9 mouse cellular contexts compared by ENCODE assay signal in the genomic region with DNA sequence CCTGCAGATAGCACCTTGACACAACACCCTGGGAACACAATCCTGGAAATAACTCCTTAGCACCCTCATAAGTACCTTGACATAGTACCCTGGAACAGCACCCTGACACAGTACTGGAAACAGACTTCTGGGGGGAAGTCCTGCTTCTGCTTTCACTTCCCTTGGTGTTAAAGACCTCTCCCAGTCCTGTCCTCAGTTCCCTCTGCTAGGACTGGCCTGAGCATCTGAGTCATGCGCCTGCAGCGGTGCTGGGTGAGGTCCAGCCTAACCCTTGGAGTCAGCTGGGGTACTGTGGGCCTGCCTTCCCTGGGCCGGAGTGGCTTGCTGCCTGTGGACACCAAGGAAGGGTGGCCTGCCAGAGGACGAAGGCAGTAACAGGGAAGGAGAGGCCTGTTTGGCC.
A peak's percentile ranks its signal among the peaks of the same experiment; 100 is the strongest.
DNase-seq lines count a peak whose midpoint lies in the region; ATAC-seq and TF ChIP-seq lines count a peak whose summit lies in the region.
"Had no signal": no experiment of that assay in that cellular context is flagged by ENCODE, and none has a peak within 500 bp of the region (broad histone marks: within the 10 kb centered on the region; RNA-seq: fewer than 3 reads in every experiment).

No protein-coding gene starts in this region.

- dilution Hi-C loops in CH12.LX (cut with MboI; ENCODE audit: extremely low pct_ligation_motif_present, extremely low pct_unique_long_range_greater_than_20kb, low sequenced_read_pairs) = no loop called here

- H3K36me3 ChIP-seq in CH12.LX (replicated peaks in 1 of 2; ENCODE audit: control insufficient read depth in 1 of 2, insufficient read depth in 1 of 2, low read length in 1 of 2) = peaks cover 6 to 62% of the 10 kb centered on the region in 2 experiments
- H3K36me3 ChIP-seq in lung, postnatal 0 days (ENCODE audit: insufficient read depth, low read length) = no peaks in the 10 kb centered on the region
- H3K36me3 ChIP-seq: embryonic facial prominence, embryonic 12.5 days had no signal

- TF ChIP-seq POLR2A in CH12.LX (IDR thresholded peaks at IDR 0.05; ENCODE audit: low read depth, low read length) = no peak

- no peaks in the 10 kb centered on the region for H3K27me3 ChIP-seq in CH12.LX (replicated peaks)
- no peaks in the 10 kb centered on the region for H3K27me3 ChIP-seq in lung, postnatal 0 days (replicated peaks; ENCODE audit: insufficient read depth, low read length)
- H3K27me3 ChIP-seq: embryonic facial prominence, embryonic 12.5 days had no signal

- H3K4me2 ChIP-seq in CH12.LX (ENCODE audit: insufficient read depth, low read depth, poor library complexity, severe bottlenecking) = no peak overlapping the region
- H3K4me2 ChIP-seq in lung, postnatal 0 days (replicated peaks; ENCODE audit: low read depth, low read length) = no peak overlapping the region
- H3K4me2 ChIP-seq: embryonic facial prominence, embryonic 12.5 days had no signal

- H3K4me1 ChIP-seq in CH12.LX (ENCODE audit: control insufficient read depth in 1 of 2, insufficient read depth in 2 of 2) = peaks cover 22 to 65% of the 10 kb centered on the region in 2 experiments
- no peaks in the 10 kb centered on the region for H3K4me1 ChIP-seq in lung, postnatal 0 days (ENCODE audit: insufficient read depth, low read depth, low read length)

- H3K9me3 ChIP-seq in CH12.LX (replicated peaks; ENCODE audit: low read length) = peaks cover 10% of the 10 kb centered on the region
- no peaks in the 10 kb centered on the region for H3K9me3 ChIP-seq in lung, postnatal 0 days (ENCODE audit: low read length)
- H3K9me3 ChIP-seq: embryonic facial prominence, embryonic 12.5 days had no signal

- peak; percentile 97 for ATAC-seq in common myeloid progenitor, adult 5-6 weeks (replicated peaks; ENCODE audit: low read depth, poor library complexity, severe bottlenecking)
- ATAC-seq in lung, postnatal 0 days = peak; percentile 64
- no peak for ATAC-seq in megakaryocyte-erythroid progenitor cell, adult 5-6 weeks (replicated peaks; ENCODE audit: low FRiP score, low TSS enrichment, poor library complexity, severe bottlenecking)

- TF ChIP-seq EP300 in CH12.LX (IDR thresholded peaks at IDR 0.05; ENCODE audit: low read length) = peak; percentile 98
- TF ChIP-seq EP300 in lung, postnatal 0 days (IDR thresholded peaks at IDR 0.05) = no peak

- H3K4me3 ChIP-seq in CH12.LX (replicated peaks in 1 of 3; ENCODE audit: low read depth in 2 of 3, low read length in 2 of 3, poor library complexity in 1 of 3) = peak overlapping the region in 1 of 3 experiments; percentile 25
- no peak overlapping the region for H3K4me3 ChIP-seq in lung, postnatal 0 days (ENCODE audit: low read depth, low read length)
- H3K4me3 ChIP-seq: embryonic facial prominence, embryonic 12.5 days had no signal

- WGBS in lung, postnatal 0 days = 70% methylated on average over 4 of the region's 4 CpGs

- H3K27ac ChIP-seq in CH12.LX (ENCODE audit: insufficient read depth, low read depth) = no peak overlapping the region
- no peak overlapping the region for H3K27ac ChIP-seq in lung, postnatal 0 days (ENCODE audit: low read length)
- H3K27ac ChIP-seq: embryonic facial prominence, embryonic 12.5 days had no signal

- no peak for TF ChIP-seq CTCF in CH12.LX (conservative IDR thresholded peaks at IDR 0.05 in 1 of 2, IDR thresholded peaks at IDR 0.05 in 1 of 2; ENCODE audit: low read depth in 2 of 2, low read length in 2 of 2)
- no peak for TF ChIP-seq CTCF in lung, postnatal 0 days (IDR thresholded peaks at IDR 0.05)

- no peak; the same call in 1 of the 2 replicates for TF ChIP-seq RAD21 in CH12.LX (IDR thresholded peaks at IDR 0.05; ENCODE audit: low read depth, low read length)

- DNase-seq in layer of hippocampus, adult 11-12 months (ENCODE audit: low spot score) = peak; percentile 49
- DNase-seq in layer of hippocampus, adult 8-10 months (ENCODE audit: low spot score in 2 of 2) = no peak
- DNase-seq in CH12.LX (ENCODE audit: extremely low read depth) = no peak
- DNase-seq in lung, postnatal 0 days (ENCODE audit: low spot score) = peak; percentile 50
- DNase-seq in urinary bladder, postnatal 10 days (ENCODE audit: low spot score) = no peak
- DNase-seq in left cerebral cortex, adult 18-20 months (ENCODE audit: low spot score in 2 of 2) = no peak

- in situ Hi-C loops in CH12.LX (cut with MboI; ENCODE audit: low pct_ligation_motif_present, low pct_unique_long_range_greater_than_20kb, low sequenced_read_pairs) = no loop called here

- H3K79me2 ChIP-seq in CH12.LX (replicated peaks; ENCODE audit: control insufficient read depth, extremely low read depth, insufficient read depth, poor library complexity, severe bottlenecking) = no peaks in the 10 kb centered on the region

- no peak overlapping the region for H3K9ac ChIP-seq in CH12.LX (ENCODE audit: insufficient read depth, low read depth)
- no peak overlapping the region for H3K9ac ChIP-seq in lung, postnatal 0 days (replicated peaks; ENCODE audit: low read depth)
- H3K9ac ChIP-seq: embryonic facial prominence, embryonic 12.5 days had no signal

TF ChIP-seq in CH12.LX, 34 proteins besides CTCF, POLR2A, EP300 and RAD21:
- no peak for TF ChIP-seq MAFK (IDR thresholded peaks at IDR 0.05; ENCODE audit: insufficient replicate concordance, low read length)
- TF ChIP-seq CHD1 (IDR thresholded peaks at IDR 0.05; ENCODE audit: low read depth, low read length) = no peak
- peak; percentile 38; the same call in 1 of the 2 replicates for TF ChIP-seq ELF1 (IDR thresholded peaks at IDR 0.05; ENCODE audit: low read depth, low read length)
- TF ChIP-seq MAZ (IDR thresholded peaks at IDR 0.05; ENCODE audit: low read depth, low read length) = peak; percentile 48; the same call in 1 of the 2 replicates
- peak; percentile 54; the same call in 1 of the 2 replicates for TF ChIP-seq MYC (IDR thresholded peaks at IDR 0.05; ENCODE audit: low read depth, low read length)
- TF ChIP-seq E2F4 (IDR thresholded peaks at IDR 0.05; ENCODE audit: insufficient replicate concordance, low read depth, low read length) = no peak
- 0 out of 2 replicates have a peak, but pooled peaks have one; percentile 45 for TF ChIP-seq ETS1 (conservative IDR thresholded peaks at IDR 0.05; ENCODE audit: low read depth, low read length)
- peak; percentile 65; the same call in 1 of the 2 replicates for TF ChIP-seq CHD2 (IDR thresholded peaks at IDR 0.05; ENCODE audit: low read length)
- TF ChIP-seq ZMIZ1 (IDR thresholded peaks at IDR 0.05; ENCODE audit: low read depth, low read length) = no peak
- 0 out of 2 replicates have a peak, but pooled peaks have one; percentile 47 for TF ChIP-seq SIN3A (IDR thresholded peaks at IDR 0.05; ENCODE audit: low read length)
- peak; percentile 53 for TF ChIP-seq NRF1 (IDR thresholded peaks at IDR 0.05; ENCODE audit: low read depth, low read length)
- TF ChIP-seq NELFE (IDR thresholded peaks at IDR 0.05; ENCODE audit: low read depth, low read length) = no peak
- TF ChIP-seq JUND (conservative IDR thresholded peaks at IDR 0.05; ENCODE audit: low read depth, low read length) = no peak
- TF ChIP-seq JUN (IDR thresholded peaks at IDR 0.05; ENCODE audit: insufficient read depth, low read depth, low read length) = no peak
- no peak for TF ChIP-seq ZKSCAN1 (IDR thresholded peaks at IDR 0.05; ENCODE audit: borderline replicate concordance, low read depth, low read length)
- TF ChIP-seq USF1 (IDR thresholded peaks at IDR 0.05; ENCODE audit: low read depth, low read length) = no peak
- TF ChIP-seq MAX (IDR thresholded peaks at IDR 0.05; ENCODE audit: low read length) = no peak
- no peak for TF ChIP-seq ZC3H11A (IDR thresholded peaks at IDR 0.05; ENCODE audit: low read depth, low read length)
- no peak for TF ChIP-seq ZNF384 (IDR thresholded peaks at IDR 0.05; ENCODE audit: low read depth, low read length)
- TF ChIP-seq POLR2AphosphoS2 (IDR thresholded peaks at IDR 0.05; ENCODE audit: low read depth, low read length) = no peak
- TF ChIP-seq UBTF (IDR thresholded peaks at IDR 0.05; ENCODE audit: low read depth, low read length) = no peak
- no peak for TF ChIP-seq SMC3 (IDR thresholded peaks at IDR 0.05; ENCODE audit: low read depth, low read length)
- TF ChIP-seq BHLHE40 (IDR thresholded peaks at IDR 0.05; ENCODE audit: low read depth, low read length) = peak; percentile 41; the same call in 1 of the 2 replicates
- TF ChIP-seq PAX5 (IDR thresholded peaks at IDR 0.05; ENCODE audit: low read length) = no peak
- TF ChIP-seq IRF4 (IDR thresholded peaks at IDR 0.05; ENCODE audit: low read depth, low read length) = peak; percentile 97
- TF ChIP-seq RCOR1 (conservative IDR thresholded peaks at IDR 0.05; ENCODE audit: low read depth, low read length) = peak; percentile 72; the same call in 1 of the 2 replicates
- no peak for TF ChIP-seq GABPA (IDR thresholded peaks at IDR 0.05; ENCODE audit: insufficient replicate concordance, low read depth, low read length)
- TF ChIP-seq MXI1 (IDR thresholded peaks at IDR 0.05; ENCODE audit: low read depth, low read length) = no peak
- no peak for TF ChIP-seq TBP (conservative IDR thresholded peaks at IDR 0.05; ENCODE audit: low read depth, low read length)
- peak; percentile 67; the same call in 1 of the 2 replicates for TF ChIP-seq TCF12 (IDR thresholded peaks at IDR 0.05; ENCODE audit: low read depth, low read length)
- TF ChIP-seq KAT2A (IDR thresholded peaks at IDR 0.05; ENCODE audit: insufficient replicate concordance, low read length) = no peak
- TF ChIP-seq MEF2A (IDR thresholded peaks at IDR 0.05; ENCODE audit: borderline replicate concordance, low read depth, low read length) = peak; percentile 81
- no peak for TF ChIP-seq HCFC1 (IDR thresholded peaks at IDR 0.05; ENCODE audit: low read depth, low read length)
- no peak for TF ChIP-seq USF2 (conservative IDR thresholded peaks at IDR 0.05; ENCODE audit: low read depth, low read length)

Comparison
In these comparisons a context has a peak if more than half of its experiments do, and no peak if none do; other contexts are left out.
1. DNase-seq: peak in layer of hippocampus, adult 11-12 months (single experiment) and lung, postnatal 0 days (single experiment); none in layer of hippocampus, adult 8-10 months (0 of 2), CH12.LX (single experiment), urinary bladder, postnatal 10 days (single experiment) and left cerebral cortex, adult 18-20 months (0 of 2).